Mouse (Mus musculus) limb, embryonic 13.5 days (tissue): ENCODE data around the gene Grcc10. TPM values are rescaled to one million over a fixed set of nuclear protein-coding genes. Genes with fewer than 3 reads are reported as not detected.

ENCODE experiments used
- ATAC-seq: fragments of 200-750 bp; cut with Nextera tagmentation; 2 replicates; pipeline ENCODE4 v1.8.0; 2017; ENCODE audit warnings: low read depth, moderate number of reproducible peaks, moderate TSS enrichment; ENCODE audit not compliant: low FRiP score
- H3K27ac ChIP-seq: fragments of 300-500 bp; sonication (generic); 2 replicates; pipeline ENCODE4 v1.5.1; 2015; ENCODE audit warnings: inconsistent platforms, mild to moderate bottlenecking, moderate library complexity
- H3K27me3 ChIP-seq: fragments of 300-500 bp; sonication (generic); 2 replicates; pipeline ENCODE4 v1.6.1; 2015; ENCODE audit warnings: mild to moderate bottlenecking, inconsistent platforms
- H3K36me3 ChIP-seq: fragments of 300-500 bp; sonication (generic); 2 replicates; pipeline ENCODE4 v1.6.1; 2015; ENCODE audit warnings: inconsistent platforms, mild to moderate bottlenecking, moderate library complexity
- H3K4me1 ChIP-seq: fragments of 300-500 bp; sonication (generic); 2 replicates; pipeline ENCODE4 v1.6.1; 2015; ENCODE audit warnings: inconsistent platforms
- H3K4me2 ChIP-seq: fragments of 300-500 bp; sonication (generic); replicated peaks from 2 replicates; pipeline ENCODE4 v1.6.1; 2015; ENCODE audit warnings: inconsistent platforms, mild to moderate bottlenecking, moderate library complexity
- H3K4me3 ChIP-seq: fragments of 300-500 bp; sonication (generic); 2 replicates; pipeline ENCODE4 v1.5.1; 2015; ENCODE audit warnings: moderate library complexity, mild to moderate bottlenecking, inconsistent platforms
- H3K9ac ChIP-seq: fragments of 300-500 bp; sonication (generic); 2 replicates; pipeline ENCODE4 v1.6.1; 2015; ENCODE audit warnings: mild to moderate bottlenecking, inconsistent platforms
- H3K9me3 ChIP-seq: fragments of 300-500 bp; sonication (generic); 2 replicates; pipeline ENCODE4 v1.6.1; 2016; ENCODE audit warnings: inconsistent platforms
- WGBS: fragments of 180-500 bp; shearing (Covaris S2); methylation state at CpG from one replicate; pipeline ENCODE4 v1.1.7; 2015; 5-methylcytosine and 5-hydroxymethylcytosine counted together
- polyA plus RNA-seq: library from polyadenylated mRNA; unstranded; fragments of >200 nt; fragmentation: Nextera tagmentation; extraction: Ambion mirVana; gene quantifications from 2 replicates; pipeline ENCODE4 v1.2.1, GENCODE M21; 2015

Gene Grcc10
- polyA plus RNA-seq, 1 experiment from 2014 or later, result 480 TPM

GRCm38 (mm10) chr6:124741842-124742241 is 668 bp upstream of the Grcc10 start:
- Histone ChIP-seq H3K4me3 (peak overlapping the region; percentile 74), H3K4me2 (peak overlapping the region; percentile 71), H3K36me3 (peaks cover 45% of the 10 kb centered on the region), H3K27me3 (no peaks in the 10 kb centered on the region), H3K27ac (peak overlapping the region; percentile 99), H3K9me3 (no peaks in the 10 kb centered on the region), H3K9ac (peak overlapping the region; percentile 62), H3K4me1 (peaks cover 47% of the 10 kb centered on the region)
- ATAC-seq, result no peak
- 75% methylated on average over 3 of the region's 3 CpGs for WGBS

- 1% methylated on average over 29 of the region's 29 CpGs for WGBS
- H3K9me3 ChIP-seq, result no peaks in the 10 kb centered on the region
- H3K9ac ChIP-seq, result peak overlapping the region; percentile 87
- H3K27me3 ChIP-seq, result no peaks in the 10 kb centered on the region
- peak overlapping the region; percentile 71 for H3K4me2 ChIP-seq
- peaks cover 40% of the 10 kb centered on the region for H3K36me3 ChIP-seq
- H3K27ac ChIP-seq, result peak overlapping the region; percentile 99
- H3K4me1 ChIP-seq, result peaks cover 36% of the 10 kb centered on the region
- peak overlapping the region; percentile 74 for H3K4me3 ChIP-seq
- ATAC-seq, result peak; percentile 3
Observed at GRCm38 (mm10) chr6:124740211-124740887, 825 bp downstream of the Grcc10 start.

DNA sequence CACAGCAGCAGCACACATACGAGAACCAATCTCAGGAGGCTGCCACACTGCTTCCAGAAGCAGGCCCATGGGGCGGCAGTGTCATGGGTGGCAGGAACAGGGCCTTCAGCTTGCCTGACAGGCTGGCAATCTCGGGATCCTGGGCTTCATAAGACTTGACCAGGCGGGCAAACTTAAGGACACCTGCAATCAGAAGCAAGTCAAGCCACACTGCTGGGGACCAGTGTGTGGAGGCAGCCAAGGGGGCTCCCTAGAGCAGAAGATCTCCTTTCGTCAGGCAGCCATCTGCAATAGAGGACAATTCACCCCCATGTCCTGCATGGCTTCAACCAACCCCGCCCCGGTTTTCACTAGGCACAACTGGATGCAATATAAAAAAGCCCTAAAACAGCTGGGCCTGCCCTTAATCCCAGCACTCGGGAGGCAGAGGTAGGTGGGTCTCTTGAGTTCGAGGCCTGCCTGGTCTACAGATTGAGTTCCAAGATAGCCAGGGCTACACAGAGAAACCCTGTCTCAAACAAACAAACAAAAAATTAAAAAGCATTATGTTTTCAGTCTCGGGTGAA is 1.9 kb downstream of the Grcc10 start:
- no peaks in the 10 kb centered on the region for H3K27me3 ChIP-seq
- H3K4me3 ChIP-seq, result peak overlapping the region; percentile 74
- no peak for ATAC-seq
- H3K9me3 ChIP-seq, result no peaks in the 10 kb centered on the region
- peaks cover 28% of the 10 kb centered on the region for H3K4me1 ChIP-seq
- H3K9ac ChIP-seq, result no peak overlapping the region
- peak overlapping the region; percentile 71 for H3K4me2 ChIP-seq
- 83% methylated on average over 10 of the region's 10 CpGs for WGBS
- H3K27ac ChIP-seq, result peak overlapping the region; percentile 99; the same call in 1 of the 2 replicates
- peaks cover 30% of the 10 kb centered on the region for H3K36me3 ChIP-seq

- Histone ChIP-seq H3K9ac (peak within 1 kb of the TSS; percentile 35; the same call in 1 of the 2 replicates), H3K27me3 (no peaks in the 10 kb centered on the region), H3K4me3 (peak within 1 kb of the TSS; percentile 74; the same call in 1 of the 2 replicates), H3K27ac (peak within 1 kb of the TSS; percentile 99; the same call in 1 of the 2 replicates), H3K4me2 (peak within 1 kb of the TSS; percentile 71), H3K4me1 (peaks cover 28% of the 10 kb centered on the region), H3K9me3 (no peaks in the 10 kb centered on the region), H3K36me3 (peaks cover 23% of the 10 kb centered on the region)
- no peak for ATAC-seq
- 28% methylated on average over 15 of the region's 15 CpGs for WGBS
Observed at GRCm38 (mm10) chr6:124738511-124739023, 2.6 kb downstream of the Grcc10 start, which contains the start of gene Ptpn6. Ptpn6 (minus strand) TSS chr6:124738714.

- Histone ChIP-seq H3K27ac (no peak overlapping the region), H3K4me3 (no peak overlapping the region), H3K4me2 (no peak overlapping the region), H3K9ac (no peak overlapping the region), H3K36me3 (peaks cover 11% of the 10 kb centered on the region; the same call in 1 of the 2 replicates), H3K4me1 (peaks cover 30% of the 10 kb centered on the region), H3K9me3 (no peaks in the 10 kb centered on the region), H3K27me3 (no peaks in the 10 kb centered on the region)
- no peak for ATAC-seq
- WGBS, result 93% methylated on average over 11 of the region's 11 CpGs
Observed at GRCm38 (mm10) chr6:124737040-124737439, 4.1 kb downstream of the Grcc10 start.

- Histone ChIP-seq H3K4me2 (no peak overlapping the region), H3K36me3 (peaks cover 8% of the 10 kb centered on the region; the same call in 1 of the 2 replicates), H3K27me3 (no peaks in the 10 kb centered on the region), H3K9me3 (no peaks in the 10 kb centered on the region), H3K4me1 (peaks cover 16% of the 10 kb centered on the region), H3K9ac (no peak overlapping the region), H3K27ac (no peak overlapping the region), H3K4me3 (no peak overlapping the region)
- 88% methylated on average over 3 of the region's 3 CpGs for WGBS
- no peak for ATAC-seq
Observed at GRCm38 (mm10) chr6:124734417-124734816, 6.8 kb downstream of the Grcc10 start.

- H3K4me1 ChIP-seq, result peaks cover 6% of the 10 kb centered on the region
- H3K9me3 ChIP-seq, result no peaks in the 10 kb centered on the region
- H3K4me2 ChIP-seq, result no peak overlapping the region
- H3K27me3 ChIP-seq, result no peaks in the 10 kb centered on the region
- 55% methylated on average over 19 of the region's 19 CpGs for WGBS
- no peak for ATAC-seq
- no peaks in the 10 kb centered on the region for H3K36me3 ChIP-seq
- H3K9ac ChIP-seq, result peak overlapping the region; percentile 5; the same call in 1 of the 2 replicates
- H3K27ac ChIP-seq, result no peak overlapping the region
- no peak overlapping the region for H3K4me3 ChIP-seq
Observed at GRCm38 (mm10) chr6:124732476-124733370, 8.5 kb downstream of the Grcc10 start.

GRCm38 (mm10) chr6:124731038-124731437 is 10.1 kb downstream of the Grcc10 start:
- Histone ChIP-seq H3K4me2 (no peak overlapping the region), H3K36me3 (no peaks in the 10 kb centered on the region), H3K4me3 (no peak overlapping the region), H3K9ac (no peak overlapping the region), H3K9me3 (no peaks in the 10 kb centered on the region), H3K4me1 (peaks cover 6% of the 10 kb centered on the region), H3K27ac (no peak overlapping the region), H3K27me3 (no peaks in the 10 kb centered on the region)
- no peak for ATAC-seq
- 80% methylated on average over 7 of the region's 7 CpGs for WGBS

DNA sequence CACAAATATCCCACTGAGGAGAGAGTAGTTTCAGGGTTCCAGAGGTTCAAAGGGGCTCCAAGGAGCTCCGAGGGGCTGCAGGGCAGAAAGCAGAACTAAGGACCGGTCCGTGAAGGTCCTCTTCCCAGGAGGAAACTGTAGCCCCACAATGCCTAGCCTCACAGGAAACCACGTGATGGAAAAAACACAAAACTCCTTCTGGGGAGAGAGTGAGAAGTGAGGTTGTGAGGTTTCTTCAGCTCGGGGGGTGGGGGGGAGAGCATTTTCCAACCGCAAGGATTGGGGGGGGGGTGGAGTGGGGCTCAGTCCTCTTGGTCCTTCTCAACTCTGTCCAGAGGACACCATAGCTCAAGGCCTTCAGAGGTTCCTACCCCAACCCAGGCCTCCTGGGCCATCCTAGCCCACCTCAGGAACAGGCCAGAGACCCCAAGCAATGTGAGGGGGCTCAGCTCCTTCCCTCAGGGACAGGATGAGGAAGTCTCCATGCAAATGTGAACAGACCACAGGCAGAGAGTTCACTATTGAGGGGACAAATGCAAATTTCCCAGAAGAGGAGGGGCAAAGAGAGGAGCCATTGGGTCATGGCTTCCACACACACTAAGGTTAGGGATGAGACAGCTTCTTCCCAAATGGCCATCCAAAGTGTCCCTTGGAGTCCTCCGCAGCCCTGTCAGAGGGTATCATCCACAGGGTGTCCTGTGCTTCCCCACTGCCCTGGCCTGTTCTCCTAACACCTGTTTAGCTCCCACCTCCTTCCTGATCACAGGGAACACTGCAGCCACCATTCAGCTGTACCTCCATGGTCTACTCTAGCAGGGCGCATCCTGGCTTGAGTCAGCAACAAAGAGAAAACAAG is 11.1 kb downstream of the Grcc10 start:
- Histone ChIP-seq H3K27me3 (no peaks in the 10 kb centered on the region), H3K4me1 (peaks cover 6% of the 10 kb centered on the region), H3K4me3 (no peak overlapping the region), H3K27ac (no peak overlapping the region), H3K9me3 (no peaks in the 10 kb centered on the region), H3K4me2 (no peak overlapping the region), H3K9ac (no peak overlapping the region), H3K36me3 (no peaks in the 10 kb centered on the region)
- WGBS, result 81% methylated on average over 8 of the region's 8 CpGs
- no peak for ATAC-seq

- Histone ChIP-seq H3K27me3 (no peaks in the 10 kb centered on the region), H3K9ac (no peak overlapping the region), H3K36me3 (no peaks in the 10 kb centered on the region), H3K4me1 (peaks cover 6% of the 10 kb centered on the region), H3K27ac (no peak overlapping the region), H3K4me2 (no peak overlapping the region), H3K4me3 (no peak overlapping the region), H3K9me3 (no peaks in the 10 kb centered on the region)
- ATAC-seq, result no peak
- 84% methylated on average over 10 of the region's 10 CpGs for whole genome bisulfite sequencing
Observed at GRCm38 (mm10) chr6:124728621-124729020, 12.6 kb downstream of the Grcc10 start.

DNA sequence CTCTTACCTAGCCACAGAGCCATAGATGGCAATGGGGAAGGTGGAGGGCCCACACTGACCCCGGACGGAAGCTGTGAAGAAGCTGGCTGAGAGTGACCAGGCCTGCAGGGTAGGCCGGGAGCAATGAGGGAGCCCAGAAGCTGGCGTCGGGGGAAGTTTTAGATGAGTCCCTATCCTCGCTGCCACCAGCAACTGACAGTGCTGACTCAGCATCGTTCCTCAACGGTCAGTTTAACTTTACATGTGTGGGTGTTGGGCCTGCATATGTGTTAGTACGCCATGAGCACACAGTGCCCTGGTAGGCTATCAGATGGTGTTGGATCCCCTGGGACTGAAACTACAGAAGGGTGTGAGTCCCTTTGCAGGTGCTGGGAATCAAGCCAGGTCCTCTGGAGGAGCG is 16.7 kb downstream of the Grcc10 start:
- no peak overlapping the region for H3K9ac ChIP-seq
- H3K4me3 ChIP-seq, result no peak overlapping the region
- no peaks in the 10 kb centered on the region for H3K4me1 ChIP-seq
- H3K4me2 ChIP-seq, result no peak overlapping the region
- H3K9me3 ChIP-seq, result no peaks in the 10 kb centered on the region
- no peak overlapping the region for H3K27ac ChIP-seq
- H3K36me3 ChIP-seq, result no peaks in the 10 kb centered on the region
- no peak for ATAC-seq
- WGBS, result 87% methylated on average over 10 of the region's 10 CpGs
- H3K27me3 ChIP-seq, result no peaks in the 10 kb centered on the region
